Mouse (Mus musculus) left cerebral cortex, adult 11 months (tissue): ENCODE results near the gene Fgfr1op.
"Not testable (repeated sequence)": the region's sequence is repeated elsewhere in the genome, so short reads cannot be mapped to it uniquely, and the experiment has no call there.

Experiments
- DNase-seq: peaks from one replicate; pipeline ENCODE4 v3.0.0; 2022; ENCODE audit warnings: low spot score

The Fgfr1op gene

GRCm38 (mm10) chr17:8170331-8170730 is 5.0 kb downstream of the Fgfr1op start:
- no peak for DNase-seq

DNA sequence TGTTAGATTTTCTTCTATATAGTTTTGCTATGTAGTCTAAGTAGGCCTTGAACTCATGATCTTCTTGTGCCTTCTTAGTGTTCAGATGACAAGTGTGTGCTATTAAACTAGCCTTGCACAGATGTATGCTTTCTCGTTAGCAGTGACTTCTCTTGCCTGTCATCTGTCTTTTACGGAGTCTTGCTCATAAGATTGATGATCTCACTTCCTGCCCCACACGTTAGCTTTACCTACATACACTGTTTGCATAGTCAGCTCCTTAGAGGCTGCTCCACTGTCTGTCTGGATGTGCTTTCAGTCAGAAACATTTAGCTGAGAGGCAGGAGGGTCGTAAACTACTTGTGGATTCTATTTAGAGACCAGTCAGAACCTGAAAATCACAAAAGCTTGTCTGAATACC is 5.8 kb downstream of the Fgfr1op start:
- no peak for DNase-seq

DNA sequence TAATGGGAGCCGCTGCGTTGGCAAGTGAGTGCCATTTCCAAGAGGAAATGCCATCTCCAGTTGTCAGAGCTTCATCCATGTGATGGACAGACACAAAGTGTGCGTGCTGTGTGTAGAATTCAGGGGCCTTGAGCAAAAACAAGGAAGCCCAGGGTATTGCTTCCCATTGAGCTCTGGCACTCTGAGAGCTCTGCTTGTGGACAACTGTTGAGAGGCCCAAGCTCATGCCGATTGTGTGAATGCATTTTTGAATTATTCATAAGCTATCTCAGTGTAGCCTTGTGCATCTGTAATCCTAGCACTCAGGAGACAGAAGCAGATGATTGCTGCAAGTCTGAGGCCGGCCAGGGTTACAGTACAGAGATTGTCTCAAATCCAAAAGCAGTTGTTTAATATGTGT is 11.8 kb downstream of the Fgfr1op start:
- DNase-seq: no peak

DNA sequence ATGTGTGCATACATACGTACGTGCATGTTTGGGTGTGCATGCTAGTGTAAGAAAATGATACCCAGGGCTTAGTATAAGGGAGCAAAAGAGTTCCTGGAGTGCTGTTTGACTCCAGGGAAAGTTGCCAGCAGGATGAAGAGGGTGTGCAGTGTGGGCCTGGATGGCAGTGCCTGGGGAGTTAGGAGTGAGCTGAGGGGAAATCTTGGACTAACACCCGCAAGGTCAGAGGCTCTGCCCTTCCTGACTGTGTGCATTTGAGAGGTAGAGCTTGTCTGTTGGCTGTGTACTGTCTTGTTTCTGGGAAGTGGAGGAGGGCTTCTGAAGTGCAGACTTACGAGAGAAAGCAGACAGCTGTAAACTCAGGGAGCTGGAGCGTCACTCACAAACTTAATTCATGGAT is 18.5 kb downstream of the Fgfr1op start:
- DNase-seq: no peak

- DNase-seq: no peak
These were observed 18.9 kb downstream of the Fgfr1op start for GRCm38 (mm10) chr17:8184217-8184616.

GRCm38 (mm10) chr17:8193678-8194077 is 28.4 kb downstream of the Fgfr1op start:
- peak; percentile 28 for DNase-seq

DNA sequence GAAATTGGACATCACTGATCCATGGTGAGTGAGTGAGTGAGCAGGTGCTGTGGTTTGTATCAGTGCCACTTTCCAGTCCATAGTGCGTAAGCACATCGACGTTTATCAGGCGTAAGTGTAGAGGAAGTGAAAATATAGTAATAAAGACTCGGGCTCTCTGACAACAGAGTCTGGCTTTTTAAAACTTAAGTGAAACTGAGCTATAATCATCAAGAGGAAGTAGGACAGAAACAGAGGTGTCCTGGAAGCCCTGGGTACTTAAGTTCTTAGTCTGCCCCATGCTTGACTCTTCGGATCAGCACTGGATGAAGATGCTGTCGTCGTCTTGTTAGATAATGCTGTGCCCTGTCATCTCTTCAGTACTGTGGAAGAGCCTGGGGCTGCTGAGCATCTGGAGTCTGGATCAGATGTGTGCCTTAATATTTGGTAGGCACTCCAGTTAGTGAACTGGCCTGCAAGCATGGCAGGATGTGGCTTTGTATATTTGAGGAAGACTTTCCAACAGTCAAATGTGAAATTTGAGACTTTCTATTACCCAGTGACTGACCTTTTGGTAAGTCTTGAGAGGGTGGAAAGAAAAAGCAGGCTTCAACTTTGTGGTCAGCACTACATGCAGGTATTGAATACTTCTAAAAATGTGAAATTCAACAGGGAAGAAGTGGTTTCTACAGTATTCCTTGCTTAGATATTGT is 30.5 kb downstream of the Fgfr1op start:
- no peak for DNase-seq

DNA sequence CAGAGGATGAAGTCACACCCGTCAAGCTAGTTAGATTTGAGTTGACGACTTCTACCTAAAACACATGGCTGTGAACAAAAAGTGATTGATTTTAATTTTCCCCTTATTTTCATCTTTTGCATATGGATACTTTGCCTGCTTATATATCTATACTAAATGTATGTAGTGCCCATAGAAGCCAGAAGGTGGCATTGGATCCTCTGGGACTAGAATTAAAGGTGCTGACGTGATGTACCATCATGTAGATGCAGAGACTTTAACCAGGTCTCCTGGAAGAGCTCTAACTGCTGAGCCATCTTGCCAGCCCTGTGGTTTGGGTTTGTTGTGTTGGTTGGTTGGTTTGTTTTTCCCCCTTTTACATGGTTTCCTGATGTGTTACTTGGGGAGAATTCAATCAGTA is 32.4 kb downstream of the Fgfr1op start:
- no peak for DNase-seq

- no peak for DNase-seq
These were observed 34.0 kb downstream of the Fgfr1op start for GRCm38 (mm10) chr17:8199067-8199935.

GRCm38 (mm10) chr17:8199936-8200330 is 34.6 kb downstream of the Fgfr1op start:
- DNase-seq: no peak

DNA sequence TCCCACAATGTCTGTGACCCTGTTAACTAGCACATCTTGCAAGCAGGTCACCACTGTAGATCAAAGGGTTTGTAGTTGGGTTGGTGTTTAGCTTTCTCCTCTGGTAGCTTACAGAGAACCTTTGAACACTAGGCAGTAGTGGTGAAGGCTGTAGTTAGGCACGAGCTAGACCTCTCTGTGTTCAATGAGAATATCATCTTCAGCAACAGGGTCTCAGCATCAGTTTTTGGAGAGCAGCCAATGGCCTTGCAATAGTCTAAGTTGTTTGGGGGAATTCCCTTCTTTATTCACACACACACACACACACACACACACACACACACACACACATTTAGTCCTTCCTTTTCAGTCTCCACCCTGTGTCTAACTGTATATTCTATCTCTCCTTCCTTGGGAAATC is 38.2 kb downstream of the Fgfr1op start:
- no peak for DNase-seq

GRCm38 (mm10) chr17:8205221-8205631 is 39.9 kb downstream of the Fgfr1op start:
- DNase-seq: not testable (repeated sequence)

DNA sequence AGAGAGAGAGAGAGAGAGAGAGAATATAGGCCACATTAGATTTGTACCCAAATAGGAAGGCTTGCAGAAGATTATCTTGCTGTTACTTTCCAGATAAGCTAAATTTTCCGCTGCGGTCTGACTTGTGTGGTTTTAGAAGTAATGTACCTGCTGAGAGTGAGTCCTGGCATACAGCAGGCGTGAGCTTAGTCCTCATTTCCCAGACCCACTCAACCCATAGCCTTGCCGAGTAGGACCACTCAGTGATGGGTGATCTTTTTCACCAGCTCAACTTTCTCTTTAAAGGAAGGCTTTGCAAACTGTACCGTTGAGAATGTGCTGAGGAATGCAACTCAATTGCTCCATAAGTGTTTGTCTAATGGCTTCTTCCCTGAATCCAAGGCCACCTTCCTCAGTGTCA is 41.4 kb downstream of the Fgfr1op start:
- no peak for DNase-seq

GRCm38 (mm10) chr17:8209696-8210095 is 44.4 kb downstream of the Fgfr1op start:
- DNase-seq: no peak

- no peak for DNase-seq
These were observed 44.9 kb downstream of the Fgfr1op start for GRCm38 (mm10) chr17:8210170-8210569.

DNA sequence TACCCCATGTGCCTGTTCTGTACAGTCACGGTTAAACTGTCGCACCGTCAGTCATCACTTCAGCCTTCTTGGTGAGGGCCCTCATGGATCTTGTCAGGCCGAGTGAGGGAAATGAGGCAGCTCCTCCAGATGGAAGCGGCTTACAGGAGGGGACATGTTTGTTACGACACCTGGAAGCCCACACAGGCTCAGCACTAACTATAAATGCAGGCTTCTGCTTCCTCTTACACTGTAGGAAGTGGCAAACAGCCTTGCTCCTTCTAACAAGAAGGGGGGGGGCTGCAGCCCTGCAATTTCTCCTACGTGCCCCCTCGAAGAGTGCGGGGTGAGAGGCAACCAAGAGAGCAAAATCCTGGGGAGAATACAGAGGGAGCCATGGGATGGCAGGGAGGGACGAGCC is 45.4 kb downstream of the Fgfr1op start:
- no peak for DNase-seq

DNA sequence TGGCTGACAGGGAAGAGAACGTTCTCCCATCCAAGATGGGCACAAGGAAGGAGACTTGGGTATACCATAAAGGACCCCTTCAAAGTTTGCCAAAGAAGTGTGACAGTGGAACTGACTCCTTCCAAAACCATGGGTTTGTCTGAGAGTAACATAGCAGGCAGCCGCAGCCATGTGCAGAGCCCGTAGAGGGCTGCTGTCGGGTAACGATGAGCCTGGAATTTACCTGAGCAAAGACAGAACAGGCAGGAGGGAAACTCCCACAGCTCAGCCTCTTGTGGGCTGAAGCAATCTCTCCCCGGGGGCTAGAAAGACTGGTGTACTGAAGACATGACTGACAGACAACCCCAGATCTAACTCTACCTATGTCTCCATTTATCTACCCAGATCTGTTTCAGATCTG is 46.1 kb downstream of the Fgfr1op start:
- no peak for DNase-seq

DNA sequence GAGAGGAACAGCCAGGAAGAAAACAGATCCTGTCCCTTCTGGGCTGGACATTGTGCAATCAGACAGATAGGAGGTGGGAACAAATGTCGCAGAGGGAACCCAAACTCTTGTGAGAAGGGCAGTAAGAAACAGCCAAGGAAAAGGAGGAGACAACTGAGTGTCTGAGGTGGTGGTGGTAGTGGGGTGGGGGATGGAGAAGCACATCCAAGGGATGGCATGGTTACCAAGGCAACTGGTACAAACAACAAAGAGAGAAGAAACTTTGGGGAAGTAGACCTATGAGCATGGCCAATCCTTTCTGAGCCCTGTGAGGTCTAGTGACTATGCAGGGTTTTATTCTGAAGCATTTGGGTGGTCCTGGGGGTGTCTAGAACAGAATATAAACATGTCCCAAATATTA is 49.1 kb downstream of the Fgfr1op start:
- DNase-seq: no peak

- no peak for DNase-seq
These were observed 49.9 kb downstream of the Fgfr1op start for GRCm38 (mm10) chr17:8215016-8215745.

- DNase-seq: no peak
These were observed 57.9 kb downstream of the Fgfr1op start for GRCm38 (mm10) chr17:8223225-8223624.

GRCm38 (mm10) chr17:8224072-8224471 is 58.8 kb downstream of the Fgfr1op start:
- no peak for DNase-seq

- no peak for DNase-seq
These were observed 59.9 kb downstream of the Fgfr1op start for GRCm38 (mm10) chr17:8225166-8225565.

- no peak for DNase-seq
These were observed 60.4 kb downstream of the Fgfr1op start for GRCm38 (mm10) chr17:8225746-8226145.
